Comparison of ENCODE assay signal across 24 mouse cellular contexts in the genomic region with DNA sequence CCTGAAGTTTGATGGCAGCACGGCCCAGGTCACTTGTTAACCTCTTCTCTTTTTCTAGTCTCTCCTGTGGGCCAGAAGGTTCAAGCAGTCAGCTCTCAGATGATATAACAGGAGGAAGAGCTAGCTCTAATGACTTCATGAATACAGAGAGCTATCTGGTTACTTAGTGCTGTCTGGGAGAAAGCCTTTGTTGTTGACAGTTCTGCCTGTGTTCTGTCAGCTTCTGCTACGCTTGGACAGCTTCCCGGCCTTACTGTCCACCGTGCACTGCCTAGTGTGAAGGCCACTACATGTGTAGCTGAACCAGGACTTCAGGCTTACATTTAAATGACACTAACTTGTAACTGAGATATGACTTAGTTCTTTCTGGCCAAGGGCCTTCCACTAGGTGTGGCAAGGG. TPM values are rescaled to one million over a fixed set of nuclear protein-coding genes. Genes with fewer than 3 reads are reported as not detected.
DNase-seq lines count a peak whose midpoint lies in the region; ATAC-seq and TF ChIP-seq lines count a peak whose summit lies in the region.
"Had no signal": no experiment of that assay in that cellular context is flagged by ENCODE, and none has a peak within 500 bp of the region (broad histone marks: within the 10 kb centered on the region; RNA-seq: fewer than 3 reads in every experiment).

No protein-coding gene starts in this region.

- H3K9ac ChIP-seq in heart, adult 2 months (ENCODE audit: low read depth, low read length), result no peak overlapping the region
- no peak overlapping the region for H3K9ac ChIP-seq in heart, embryonic 15.5 days
- H3K9ac ChIP-seq in intestine, embryonic 15.5 days, result no peak overlapping the region
- H3K9ac ChIP-seq in hindbrain, embryonic 11.5 days (ENCODE audit: low read depth, low read length), result no peak overlapping the region
- H3K9ac ChIP-seq: forebrain, postnatal 0 days; limb, embryonic 15.5 days; liver, embryonic 15.5 days; midbrain, embryonic 12.5 days had no signal

- DNase-seq in heart, adult 11 months, result peak; percentile 93
- no peak for DNase-seq in heart, postnatal 25 days (ENCODE audit: low spot score)
- DNase-seq in heart, adult 2 months, result peak; percentile 19 to 49
- no peak for DNase-seq in hindbrain, embryonic 11.5 days (ENCODE audit: low spot score)
- DNase-seq in left cerebral cortex, postnatal 25 days (ENCODE audit: low spot score in 2 of 2), result no peak
- no peak for DNase-seq in c-Kit-positive CD71-positive TER-119-positive erythroid progenitor cells, embryonic 14.5 days (ENCODE audit: low spot score)
- DNase-seq: adrenal gland, postnatal 25 days; cerebellum, adult 11-12 months; cerebellum, postnatal 25 days; forebrain, postnatal 0 days; kidney, postnatal 10 days; layer of hippocampus, postnatal 36 days; right cerebral cortex, adult 18-20 months; thymus, postnatal 14 days had no signal

- H3K27me3 ChIP-seq in heart, adult 2 months (ENCODE audit: control insufficient read depth, insufficient read depth, low read length), result no peaks in the 10 kb centered on the region
- no peaks in the 10 kb centered on the region for H3K27me3 ChIP-seq in heart, embryonic 15.5 days
- no peaks in the 10 kb centered on the region for H3K27me3 ChIP-seq in intestine, embryonic 15.5 days (replicated peaks)
- no peaks in the 10 kb centered on the region for H3K27me3 ChIP-seq in hindbrain, embryonic 11.5 days (ENCODE audit: control insufficient read depth, insufficient read depth, low read length)
- H3K27me3 ChIP-seq: limb, embryonic 15.5 days; liver, embryonic 15.5 days; midbrain, embryonic 12.5 days had no signal

- H3K4me1 ChIP-seq in heart, adult 2 months (ENCODE audit: control insufficient read depth, insufficient read depth, low read length), result peaks cover 6% of the 10 kb centered on the region
- H3K4me1 ChIP-seq in heart, embryonic 15.5 days (replicated peaks), result peaks cover 55% of the 10 kb centered on the region
- no peaks in the 10 kb centered on the region for H3K4me1 ChIP-seq in intestine, embryonic 15.5 days (replicated peaks)
- no peaks in the 10 kb centered on the region for H3K4me1 ChIP-seq in hindbrain, embryonic 11.5 days (replicated peaks; ENCODE audit: control insufficient read depth, insufficient read depth, low read length)
- H3K4me1 ChIP-seq: midbrain, embryonic 12.5 days had no signal

- no peak overlapping the region for H3K4me3 ChIP-seq in heart, adult 2 months
- no peak overlapping the region for H3K4me3 ChIP-seq in heart, embryonic 15.5 days
- H3K4me3 ChIP-seq in intestine, embryonic 15.5 days (replicated peaks), result no peak overlapping the region
- no peak overlapping the region for H3K4me3 ChIP-seq in hindbrain, embryonic 11.5 days (ENCODE audit: low read depth, low read length)
- H3K4me3 ChIP-seq: forebrain, embryonic 10.5 days; layer of hippocampus, adult 2 months; limb, embryonic 15.5 days; liver, embryonic 15.5 days; midbrain, embryonic 12.5 days had no signal

- no peaks in the 10 kb centered on the region for H3K9me3 ChIP-seq in heart, embryonic 15.5 days (replicated peaks)
- H3K9me3 ChIP-seq in intestine, embryonic 15.5 days, result no peaks in the 10 kb centered on the region
- H3K9me3 ChIP-seq in hindbrain, embryonic 11.5 days (ENCODE audit: control insufficient read depth, low read length), result no peaks in the 10 kb centered on the region
- H3K9me3 ChIP-seq: forebrain, embryonic 10.5 days; limb, embryonic 15.5 days; liver, embryonic 15.5 days; midbrain, embryonic 12.5 days had no signal

- no peak for TF ChIP-seq CTCF in heart, adult 2 months (IDR thresholded peaks at IDR 0.05)

- H3K4me2 ChIP-seq in heart, embryonic 15.5 days, result no peak overlapping the region
- H3K4me2 ChIP-seq in intestine, embryonic 15.5 days (replicated peaks), result no peak overlapping the region
- no peak overlapping the region for H3K4me2 ChIP-seq in hindbrain, embryonic 11.5 days (replicated peaks; ENCODE audit: low read depth, low read length)
- H3K4me2 ChIP-seq: limb, embryonic 15.5 days; liver, embryonic 15.5 days; midbrain, embryonic 12.5 days had no signal

- no peaks in the 10 kb centered on the region for H3K79me2 ChIP-seq in heart, adult 2 months (replicated peaks; ENCODE audit: control insufficient read depth, insufficient read depth, low read length)

- peaks cover 11% of the 10 kb centered on the region for H3K36me3 ChIP-seq in heart, adult 2 months (ENCODE audit: control insufficient read depth, insufficient read depth, low read length)
- peaks cover 79% of the 10 kb centered on the region for H3K36me3 ChIP-seq in heart, embryonic 15.5 days
- H3K36me3 ChIP-seq in intestine, embryonic 15.5 days, result peaks cover 92% of the 10 kb centered on the region
- peaks cover 5% of the 10 kb centered on the region; the same call in 1 of the 2 replicates for H3K36me3 ChIP-seq in hindbrain, embryonic 11.5 days (ENCODE audit: control insufficient read depth, insufficient read depth, low read length)

- WGBS in heart, adult 2 months, result 50% methylated on average over 4 of the region's 4 CpGs
- 45% methylated on average over 4 of the region's 4 CpGs for WGBS in heart, embryonic 15.5 days
- 73% methylated on average over 4 of the region's 4 CpGs for WGBS in intestine, embryonic 15.5 days
- WGBS in hindbrain, embryonic 11.5 days, result 94% methylated on average over 4 of the region's 4 CpGs

- intact Hi-C loops in heart, postnatal 25 days (cut with DNase I), result no loop called here
- intact Hi-C loops in heart, adult 2 months (cut with DNase I), result loop anchor here (5.0 kb wide), 1 partner anchor 81 kb away; no protein-coding TSS in a partner anchor
- intact Hi-C loops in left cerebral cortex, postnatal 25 days (cut with DNase I), result no loop called here

- TF ChIP-seq EP300 in heart, adult 2 months (IDR thresholded peaks at IDR 0.05; ENCODE audit: insufficient read depth, low read depth, low read length), result no peak

- no peak for TF ChIP-seq POLR2A in heart, adult 2 months (IDR thresholded peaks at IDR 0.05; ENCODE audit: insufficient read depth, low read depth, low read length)

- no peak overlapping the region for H3K27ac ChIP-seq in heart, adult 2 months
- H3K27ac ChIP-seq in heart, embryonic 15.5 days, result peak overlapping the region; percentile 74
- H3K27ac ChIP-seq in intestine, embryonic 15.5 days, result 0 out of 2 replicates have a peak overlapping the region, but pooled peaks have one; percentile 17
- no peak overlapping the region for H3K27ac ChIP-seq in hindbrain, embryonic 11.5 days (ENCODE audit: low read depth, low read length)
- H3K27ac ChIP-seq: forebrain, embryonic 10.5 days; layer of hippocampus, adult 2 months; limb, embryonic 15.5 days; midbrain, embryonic 12.5 days had no signal

- 0 out of 2 replicates have a peak, but pooled peaks have one; percentile 37 for ATAC-seq in heart, embryonic 15.5 days (replicated peaks; ENCODE audit: insufficient number of reproducible peaks, insufficient read depth, low FRiP score, low read depth)
- ATAC-seq in intestine, embryonic 15.5 days, result no peak
- no peak for ATAC-seq in hindbrain, embryonic 11.5 days (ENCODE audit: low FRiP score)
- ATAC-seq: CD4-positive, CD25-positive, alpha-beta regulatory T cell, adult 4 months; forebrain, postnatal 0 days; hindbrain, embryonic 16.5 days; lung, postnatal 0 days had no signal

RNA-seq across cellular contexts. Expression of a gene that starts 33.3 kb away (rescaled TPM):
- total RNA-seq in heart, postnatal 25 days (2021), result 100 to 1,000 TPM; 233 to 243 TPM
- 100 to 1,000 TPM; 163 to 166 TPM for total RNA-seq in heart, adult 2 months (2021)
- polyA plus RNA-seq in heart, adult 2 months (2012; rRNA removed), result 54.8 and 85.7 TPM in 2 replicates
- 779 and 868 TPM in 2 replicates for polyA plus RNA-seq in heart, embryonic 15.5 days (2015; fragmentation: Nextera tagmentation; extraction: Ambion mirVana)
- 674 and 711 TPM in 2 replicates for polyA plus RNA-seq in intestine, embryonic 15.5 days (2015; fragmentation: Nextera tagmentation; extraction: Ambion mirVana)
- polyA plus RNA-seq in hindbrain, embryonic 11.5 days (2014; fragmentation: Nextera tagmentation; extraction: Ambion mirVana), result 440 and 458 TPM in 2 replicates
- 100 to 1,000 TPM; 171 to 186 TPM for total RNA-seq in left cerebral cortex, postnatal 25 days (2021)

Comparison
In these comparisons a context has a peak if more than half of its experiments do, and no peak if none do; other contexts are left out.
1. DNase-seq: peak in heart, adult 11 months (single experiment) and heart, adult 2 months (2 of 2); none in heart, postnatal 25 days (single experiment), hindbrain, embryonic 11.5 days (single experiment), left cerebral cortex, postnatal 25 days (0 of 2) and c-Kit-positive CD71-positive TER-119-positive erythroid progenitor cells, embryonic 14.5 days (single experiment).
2. H3K27ac ChIP-seq: peak in heart, embryonic 15.5 days (single experiment) and intestine, embryonic 15.5 days (single experiment); none in heart, adult 2 months (single experiment) and hindbrain, embryonic 11.5 days (single experiment).